Mouse (Mus musculus) megakaryocyte, embryonic 14.5 days (primary cell): Measurements from ENCODE around the gene Vwa7.

Source experiments
- FLI1 ChIP-seq: IDR thresholded peaks from 2 replicates; pipeline ENCODE4 v1.6.1; 2012; ENCODE audit warnings: low read length, inconsistent platforms, mixed read lengths
- GATA1 ChIP-seq: IDR thresholded peaks from 3 replicates; pipeline ENCODE4 v1.6.1; 2012; ENCODE audit warnings: mixed read lengths, low read length, inconsistent platforms, borderline replicate concordance

- TF ChIP-seq GATA1, result no peak
- TF ChIP-seq FLI1, result no peak
Measured at GRCm38 (mm10) chr17:35034896-35035295, 18.5 kb downstream of the Vwa7 start.
